Mouse (Mus musculus): ENCODE results near the gene Endod1.
"Not testable (repeated sequence)": the region's sequence is repeated elsewhere in the genome, so short reads cannot be mapped to it uniquely, and the experiment has no call there.

DNA sequence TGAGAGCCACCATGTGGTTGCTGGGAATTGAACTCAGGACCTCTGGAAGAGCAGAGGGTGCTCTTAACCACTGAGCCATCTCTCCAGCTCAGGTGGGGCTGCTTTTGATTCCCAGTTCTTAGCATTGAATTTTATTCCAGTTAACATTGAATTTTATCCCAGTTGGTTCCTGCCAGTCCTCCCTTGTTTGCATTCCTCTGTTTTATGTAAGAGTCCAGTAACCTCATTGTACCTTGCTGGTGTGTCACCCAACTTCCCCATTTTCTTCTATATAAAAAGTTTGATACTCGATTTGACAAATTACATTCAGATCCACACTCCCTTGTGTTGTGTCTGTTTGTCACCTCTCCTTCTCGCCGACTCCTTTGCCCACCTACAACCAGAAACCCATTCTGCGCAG, 35.4 kb downstream of the Endod1 start:
- not testable (repeated sequence) for TF ChIP-seq CTCF (conservative IDR thresholded peaks at IDR 0.05; ENCODE audit: insufficient read depth, insufficient read length, low read depth, low read length); POLR2A (IDR thresholded peaks at IDR 0.05; ENCODE audit: low read depth, low read length)
